Mouse (Mus musculus) liver, embryonic 13.5 days (tissue): ENCODE results near the gene Csad. TPM values are rescaled to one million over a fixed set of nuclear protein-coding genes. Genes with fewer than 3 reads are reported as not detected.

Experiments
- ATAC-seq: fragments of 200-750 bp; cut with Nextera tagmentation; 2 replicates; pipeline ENCODE4 v1.8.0; 2017; ENCODE audit warnings: low read depth, mild to moderate bottlenecking, moderate number of reproducible peaks, moderate library complexity
- DNase-seq: peaks from one replicate; pipeline ENCODE4 v3.0.0; 2022
- H3K27ac ChIP-seq: fragments of 300-500 bp; sonication (generic); 2 replicates; pipeline ENCODE4 v1.5.1; 2015; ENCODE audit warnings: moderate library complexity, mild to moderate bottlenecking, inconsistent platforms
- H3K27me3 ChIP-seq: fragments of 300-500 bp; sonication (generic); 2 replicates; pipeline ENCODE4 v1.6.1; 2015; ENCODE audit warnings: mild to moderate bottlenecking, inconsistent platforms
- H3K36me3 ChIP-seq: fragments of 300-500 bp; sonication (generic); 2 replicates; pipeline ENCODE4 v1.6.1; 2015; ENCODE audit warnings: mild to moderate bottlenecking, inconsistent platforms
- H3K4me1 ChIP-seq: fragments of 300-500 bp; sonication (generic); replicated peaks from 2 replicates; pipeline ENCODE4 v1.6.1; 2015; ENCODE audit warnings: inconsistent platforms
- H3K4me2 ChIP-seq: fragments of 300-500 bp; sonication (generic); 2 replicates; pipeline ENCODE4 v1.6.1; 2015; ENCODE audit warnings: inconsistent platforms, mild to moderate bottlenecking, moderate library complexity
- H3K4me3 ChIP-seq: fragments of 300-500 bp; sonication (generic); replicated peaks from 2 replicates; pipeline ENCODE4 v1.5.1; 2015; ENCODE audit warnings: mild to moderate bottlenecking, inconsistent platforms
- H3K9ac ChIP-seq: fragments of 300-500 bp; sonication (generic); 2 replicates; pipeline ENCODE4 v1.6.1; 2015; ENCODE audit warnings: mild to moderate bottlenecking, inconsistent platforms
- H3K9me3 ChIP-seq: fragments of 300-500 bp; sonication (generic); replicated peaks from 2 replicates; pipeline ENCODE4 v1.6.1; 2016; ENCODE audit warnings: inconsistent platforms
- WGBS: fragments of 180-500 bp; shearing (Covaris S2); methylation state at CpG from one replicate; pipeline ENCODE4 v1.1.7; 2015; ENCODE audit not compliant: insufficient replicate concordance; 5-methylcytosine and 5-hydroxymethylcytosine counted together
- polyA plus RNA-seq: library from polyadenylated mRNA; unstranded; fragments of >200 nt; fragmentation: Nextera tagmentation; extraction: Ambion mirVana; gene quantifications from 2 replicates; pipeline ENCODE4 v1.2.1, GENCODE M21; 2015

Csad gene
- polyA plus RNA-seq, 1 experiment from 2014 or later: 22.0 TPM

DNA sequence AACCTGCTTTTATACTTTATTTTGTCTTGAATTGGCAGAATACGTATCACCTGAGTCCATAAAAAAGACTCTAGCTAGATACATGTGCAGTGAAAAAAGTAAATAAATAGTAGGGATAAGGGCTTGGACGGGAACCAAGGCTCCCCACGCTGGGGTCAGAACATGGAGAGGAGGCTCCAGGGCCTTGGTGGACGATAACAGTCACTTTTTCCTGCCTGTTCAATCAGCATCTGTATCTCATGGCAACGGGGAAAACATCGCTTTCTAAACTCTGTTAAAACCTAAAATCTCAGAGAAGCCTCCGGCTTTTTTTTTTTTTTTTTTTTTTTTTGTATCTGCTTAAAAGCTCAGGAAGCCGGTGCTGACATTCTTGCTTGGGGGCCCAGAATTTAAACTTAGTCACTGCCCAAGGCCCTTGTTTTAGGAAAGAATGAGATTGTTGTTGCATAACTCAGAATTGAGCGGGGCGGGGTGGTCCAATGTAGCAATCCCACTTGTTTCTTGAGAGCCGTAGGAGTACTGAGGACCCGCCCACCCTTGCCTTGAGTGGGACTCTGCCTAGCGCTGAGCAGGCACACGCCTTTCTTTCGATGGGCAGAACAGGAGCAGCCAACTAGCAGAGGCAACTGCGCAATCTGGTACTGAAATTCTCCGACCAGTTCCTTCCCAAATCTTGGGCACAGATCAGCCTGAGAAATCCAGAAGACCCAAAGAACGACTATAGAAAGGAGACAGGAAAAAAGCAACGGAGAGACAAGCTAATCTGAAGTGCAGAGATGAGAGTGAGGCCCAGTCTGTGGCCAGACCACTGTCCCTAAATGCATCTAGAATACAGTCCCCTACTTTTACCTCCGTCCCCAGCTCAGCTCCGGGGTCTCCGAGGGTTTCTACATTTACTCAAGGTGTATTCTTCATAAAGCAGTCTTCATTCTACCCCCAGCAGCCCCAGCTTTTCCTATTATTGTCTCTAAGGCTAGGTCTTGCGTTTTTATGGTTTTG, 61.3 kb downstream of the Csad start:
- H3K4me1 ChIP-seq: peaks cover 34% of the 10 kb centered on the region
- 56% methylated on average over 23 of the region's 23 CpGs for WGBS
- H3K4me3 ChIP-seq: no peak overlapping the region
- peaks cover 60% of the 10 kb centered on the region for H3K27me3 ChIP-seq
- no peak overlapping the region for H3K27ac ChIP-seq
- ATAC-seq (no peak), DNase-seq (no peak)
- no peaks in the 10 kb centered on the region for H3K9me3 ChIP-seq
- no peak overlapping the region for H3K4me2 ChIP-seq
- H3K36me3 ChIP-seq: no peaks in the 10 kb centered on the region
- H3K9ac ChIP-seq: no peak overlapping the region

- Histone ChIP-seq H3K4me3 (no peak overlapping the region), H3K27ac (no peak overlapping the region), H3K4me2 (no peak overlapping the region), H3K4me1 (peaks cover 30% of the 10 kb centered on the region), H3K9ac (no peak overlapping the region), H3K9me3 (no peaks in the 10 kb centered on the region), H3K27me3 (peaks cover 58% of the 10 kb centered on the region), H3K36me3 (no peaks in the 10 kb centered on the region)
- ATAC-seq (no peak), DNase-seq (no peak)
- 74% methylated on average over 5 of the region's 5 CpGs for WGBS
Measured at GRCm38 (mm10) chr15:102141120-102141519, 63.4 kb downstream of the Csad start.

GRCm38 (mm10) chr15:102136129-102136758, 68.3 kb downstream of the Csad start, which contains the start of gene Spryd3:
Gene Spryd3, minus strand, starts transcription at chr15:102136234.
- Histone ChIP-seq H3K36me3 (peaks cover 19% of the 10 kb centered on the region), H3K4me2 (peak within 1 kb of the TSS; percentile 91), H3K4me1 (peaks cover 31% of the 10 kb centered on the region), H3K4me3 (peak within 1 kb of the TSS; percentile 87), H3K9ac (peak within 1 kb of the TSS; percentile 87), H3K27ac (peak within 1 kb of the TSS; percentile 85), H3K27me3 (peaks cover 12% of the 10 kb centered on the region; the same call in 1 of the 2 replicates), H3K9me3 (no peaks in the 10 kb centered on the region)
- WGBS: under 1% methylated on average over 50 of the region's 50 CpGs
- ATAC-seq (peak; percentile 98), DNase-seq (peak; percentile 98)

DNA sequence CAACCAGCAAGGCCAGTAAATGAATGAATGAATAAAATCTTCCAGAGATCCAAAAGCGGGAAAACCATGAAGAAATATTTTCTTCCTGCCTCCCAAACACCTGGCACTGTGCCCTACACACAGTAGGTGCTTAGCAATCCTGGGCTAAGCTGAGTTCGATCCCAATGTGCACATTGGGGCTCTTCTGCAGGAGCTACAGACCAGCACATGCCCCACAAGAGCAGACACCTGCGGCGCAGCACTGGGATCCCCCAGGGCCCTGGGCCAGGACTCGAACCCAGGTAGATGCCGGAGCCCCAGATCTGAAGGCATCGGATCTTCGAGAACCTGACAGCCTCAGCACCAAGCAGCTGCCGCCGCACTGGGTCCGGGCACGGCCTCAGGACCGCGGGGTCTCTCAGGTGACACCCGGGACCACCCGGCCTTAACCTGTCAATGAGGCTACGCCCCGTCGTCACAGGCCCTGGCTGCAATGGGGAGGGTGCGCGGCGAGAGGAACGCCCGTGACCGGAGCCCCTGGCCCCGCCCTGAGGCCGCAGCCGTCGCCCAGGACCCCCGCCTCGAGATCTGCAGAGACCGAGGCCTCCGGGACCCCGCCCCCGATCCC, 68.9 kb downstream of the Csad start:
- H3K27ac ChIP-seq: peak overlapping the region; percentile 85
- ATAC-seq (no peak), DNase-seq (no peak)
- 3% methylated on average over 35 of the region's 35 CpGs for WGBS
- H3K4me3 ChIP-seq: peak overlapping the region; percentile 87
- peaks cover 9% of the 10 kb centered on the region; the same call in 1 of the 2 replicates for H3K27me3 ChIP-seq
- peak overlapping the region; percentile 87 for H3K9ac ChIP-seq
- peak overlapping the region; percentile 91 for H3K4me2 ChIP-seq
- H3K9me3 ChIP-seq: no peaks in the 10 kb centered on the region
- peaks cover 31% of the 10 kb centered on the region for H3K4me1 ChIP-seq
- H3K36me3 ChIP-seq: peaks cover 25% of the 10 kb centered on the region

DNA sequence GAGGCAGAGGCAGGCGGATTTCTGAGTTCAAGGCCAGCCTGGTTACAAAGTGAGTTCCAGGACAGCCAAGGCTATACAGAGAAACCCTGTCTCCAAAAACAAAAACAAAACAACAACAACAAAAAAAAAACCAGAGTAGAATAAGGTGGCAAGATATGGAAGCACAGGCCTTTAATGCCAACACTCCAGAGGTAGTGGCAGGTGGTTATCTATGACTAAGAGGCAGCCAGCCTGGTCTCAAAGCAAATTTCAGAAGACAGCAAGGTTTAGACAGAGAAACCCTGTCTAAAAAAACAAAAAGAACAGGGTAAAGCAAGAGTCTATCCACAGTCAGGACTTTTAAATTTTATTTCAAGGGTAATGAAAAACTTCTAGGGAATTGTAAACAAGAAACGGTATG, 69.8 kb downstream of the Csad start:
- H3K9me3 ChIP-seq: no peaks in the 10 kb centered on the region
- H3K27ac ChIP-seq: peak overlapping the region; percentile 85
- ATAC-seq (no peak), DNase-seq (no peak)
- H3K4me3 ChIP-seq: peak overlapping the region; percentile 87; the same call in 1 of the 2 replicates
- peak overlapping the region; percentile 91 for H3K4me2 ChIP-seq
- H3K4me1 ChIP-seq: peaks cover 31% of the 10 kb centered on the region
- peak overlapping the region; percentile 87 for H3K9ac ChIP-seq
- H3K27me3 ChIP-seq: peaks cover 9% of the 10 kb centered on the region; the same call in 1 of the 2 replicates
- H3K36me3 ChIP-seq: peaks cover 34% of the 10 kb centered on the region
- 86% methylated on average over 2 of the region's 2 CpGs for WGBS

DNA sequence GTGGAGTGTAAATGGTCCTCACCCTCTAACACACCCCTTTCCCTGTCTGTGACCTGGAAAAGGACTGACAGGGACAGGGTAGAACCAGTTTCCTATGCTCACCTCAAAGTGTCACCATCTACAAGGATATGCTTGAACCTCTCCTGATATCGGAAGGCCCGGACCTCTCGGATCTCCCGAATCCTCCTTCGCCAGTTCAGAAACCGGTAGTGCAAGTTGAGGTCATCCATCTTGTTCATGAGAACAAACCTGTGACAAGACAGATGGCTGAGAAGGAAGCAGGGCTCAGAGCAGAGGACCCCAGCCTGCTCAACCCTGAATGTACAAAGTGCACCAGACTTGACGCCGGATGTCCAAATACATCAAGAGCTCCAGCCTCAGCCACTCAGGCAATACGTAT, 71.2 kb downstream of the Csad start:
- Histone ChIP-seq H3K4me1 (peaks cover 31% of the 10 kb centered on the region), H3K36me3 (peaks cover 47% of the 10 kb centered on the region), H3K27ac (no peak overlapping the region), H3K4me3 (no peak overlapping the region), H3K9ac (no peak overlapping the region), H3K4me2 (no peak overlapping the region), H3K9me3 (no peaks in the 10 kb centered on the region), H3K27me3 (no peaks in the 10 kb centered on the region)
- DNase-seq (no peak), ATAC-seq (no peak)
- 89% methylated on average over 9 of the region's 9 CpGs for WGBS

Other genes starting within 250 kb of the Csad start
- 89.5 and 107 TPM in 2 replicates for gene Krt8, start 200.2 kb downstream of the Csad start, polyA plus RNA-seq
- gene Krt18, start 176.5 kb downstream of the Csad start, polyA plus RNA-seq: 81.8 and 85.0 TPM in 2 replicates
- 67.5 and 79.6 TPM in 2 replicates for gene Eif4b, start 131.0 kb downstream of the Csad start, polyA plus RNA-seq
- gene Tns2, start 104.3 kb downstream of the Csad start, polyA plus RNA-seq: 4.4 and 5.0 TPM in 2 replicates
- 13.1 and 13.7 TPM in 2 replicates for gene Spryd3, start 68.5 kb downstream of the Csad start, polyA plus RNA-seq
- 1.1 and 1.2 TPM in 2 replicates for gene Igfbp6, start 60.4 kb downstream of the Csad start, polyA plus RNA-seq
- gene Soat2, start 54.2 kb downstream of the Csad start, polyA plus RNA-seq: 31.0 and 31.3 TPM in 2 replicates
- 14.8 and 21.8 TPM in 2 replicates for gene Zfp740, start 1.5 kb downstream of the Csad start, polyA plus RNA-seq
- gene Itgb7, start 27.2 kb upstream of the Csad start, polyA plus RNA-seq: 5.5 and 6.5 TPM in 2 replicates
- gene Rarg, start 52.8 kb upstream of the Csad start, polyA plus RNA-seq: 2.5 and 3.0 TPM in 2 replicates
- gene Gm9918, start 65.8 kb upstream of the Csad start, polyA plus RNA-seq: not detected in 2 replicates
- gene Mfsd5, start 74.7 kb upstream of the Csad start, polyA plus RNA-seq: 29.0 and 33.7 TPM in 2 replicates
- gene Espl1, start 91.5 kb upstream of the Csad start, polyA plus RNA-seq: 23.3 and 26.3 TPM in 2 replicates
- 133 and 151 TPM in 2 replicates for gene Pfdn5, start 121.4 kb upstream of the Csad start, polyA plus RNA-seq
- gene Myg1, start 127.0 kb upstream of the Csad start, polyA plus RNA-seq: 46.0 and 48.6 TPM in 2 replicates
- 60.9 and 61.9 TPM in 2 replicates for gene Aaas, start 146.0 kb upstream of the Csad start, polyA plus RNA-seq
- 0.07 and 0.09 TPM in 2 replicates for gene Sp7, start 162.5 kb upstream of the Csad start, polyA plus RNA-seq
- 4.0 and 4.3 TPM in 2 replicates for gene Sp1, start 201.4 kb upstream of the Csad start, polyA plus RNA-seq
- gene Amhr2, start 240.6 kb upstream of the Csad start, polyA plus RNA-seq: 0.14 and 0.42 TPM in 2 replicates